Mouse (Mus musculus) midbrain, embryonic 13.5 days (tissue): ENCODE measurements around the gene Ghrh. TPM values are rescaled to one million over a fixed set of nuclear protein-coding genes. Genes with fewer than 3 reads are reported as not detected.
A peak's percentile ranks its signal among the peaks of the same experiment; 100 is the strongest.

Experiments
- ATAC-seq: fragments of 200-750 bp; cut with Nextera tagmentation; 2 replicates; pipeline ENCODE4 v1.8.0; 2017; ENCODE audit warnings: mild to moderate bottlenecking, moderate TSS enrichment, moderate library complexity
- H3K27ac ChIP-seq: fragments of 300-500 bp; sonication (generic); 2 replicates; pipeline ENCODE4 v1.5.1; 2015; ENCODE audit warnings: inconsistent platforms, mild to moderate bottlenecking, moderate library complexity
- H3K27me3 ChIP-seq: fragments of 300-500 bp; sonication (generic); 2 replicates; pipeline ENCODE4 v1.6.1; 2015; ENCODE audit warnings: mild to moderate bottlenecking, inconsistent platforms
- H3K36me3 ChIP-seq: fragments of 300-500 bp; sonication (generic); 2 replicates; pipeline ENCODE4 v1.6.1; 2015; ENCODE audit warnings: mild to moderate bottlenecking, inconsistent platforms
- H3K4me1 ChIP-seq: fragments of 300-500 bp; sonication (generic); replicated peaks from 2 replicates; pipeline ENCODE4 v1.6.1; 2015; ENCODE audit warnings: inconsistent platforms
- H3K4me2 ChIP-seq: fragments of 300-500 bp; sonication (generic); replicated peaks from 2 replicates; pipeline ENCODE4 v1.6.1; 2015; ENCODE audit warnings: moderate library complexity, mild to moderate bottlenecking, inconsistent platforms
- H3K4me3 ChIP-seq: fragments of 300-500 bp; sonication (generic); replicated peaks from 2 replicates; pipeline ENCODE4 v1.5.1; 2015; ENCODE audit warnings: mild to moderate bottlenecking, inconsistent platforms
- H3K9ac ChIP-seq: fragments of 300-500 bp; sonication (generic); replicated peaks from 2 replicates; pipeline ENCODE4 v1.6.1; 2015; ENCODE audit warnings: mild to moderate bottlenecking, inconsistent platforms
- H3K9me3 ChIP-seq: fragments of 300-500 bp; sonication (generic); 2 replicates; pipeline ENCODE4 v1.6.1; 2016; ENCODE audit warnings: mild to moderate bottlenecking, inconsistent platforms
- WGBS: fragments of 180-500 bp; shearing (Covaris S2); methylation state at CpG from one replicate; pipeline ENCODE4 v1.1.7; 2015; 5-methylcytosine and 5-hydroxymethylcytosine counted together
- polyA plus RNA-seq: library from polyadenylated mRNA; unstranded; fragments of >200 nt; fragmentation: Nextera tagmentation; extraction: Ambion mirVana; gene quantifications from 2 replicates; pipeline ENCODE4 v1.2.1, GENCODE M21; 2015

The Ghrh gene
- polyA plus RNA-seq, 1 experiment from 2014 or later, result 1.6 TPM

DNA sequence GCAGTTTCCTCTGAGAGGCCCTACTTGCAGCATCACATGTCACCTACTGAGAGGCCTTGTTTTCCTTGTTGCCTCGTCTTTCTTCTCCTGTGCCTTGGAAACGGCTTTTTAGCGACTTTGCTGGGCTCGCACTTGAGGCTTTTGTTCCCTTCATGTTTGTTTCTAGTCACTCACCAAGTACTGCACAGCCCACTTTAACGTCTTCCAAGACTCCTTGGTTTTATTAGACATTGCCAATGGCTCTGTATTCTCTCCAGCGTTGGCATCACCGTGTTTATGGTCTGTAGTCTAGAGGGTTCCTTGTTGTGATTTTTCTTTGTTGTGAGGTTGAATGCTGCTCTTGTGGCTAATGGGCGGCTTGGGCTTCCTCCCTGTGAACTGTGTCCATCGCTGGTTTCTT, 44.2 kb downstream of the Ghrh start:
- H3K36me3 ChIP-seq, result peaks cover 80% of the 10 kb centered on the region
- ATAC-seq, result no peak
- WGBS, result 52% methylated on average over 9 of the region's 9 CpGs
- H3K9ac ChIP-seq, result no peak overlapping the region
- H3K9me3 ChIP-seq, result no peaks in the 10 kb centered on the region
- no peak overlapping the region for H3K4me2 ChIP-seq
- peak overlapping the region; percentile 14; the same call in 1 of the 2 replicates for H3K27ac ChIP-seq
- H3K27me3 ChIP-seq, result no peaks in the 10 kb centered on the region
- no peaks in the 10 kb centered on the region for H3K4me1 ChIP-seq
- H3K4me3 ChIP-seq, result no peak overlapping the region

DNA sequence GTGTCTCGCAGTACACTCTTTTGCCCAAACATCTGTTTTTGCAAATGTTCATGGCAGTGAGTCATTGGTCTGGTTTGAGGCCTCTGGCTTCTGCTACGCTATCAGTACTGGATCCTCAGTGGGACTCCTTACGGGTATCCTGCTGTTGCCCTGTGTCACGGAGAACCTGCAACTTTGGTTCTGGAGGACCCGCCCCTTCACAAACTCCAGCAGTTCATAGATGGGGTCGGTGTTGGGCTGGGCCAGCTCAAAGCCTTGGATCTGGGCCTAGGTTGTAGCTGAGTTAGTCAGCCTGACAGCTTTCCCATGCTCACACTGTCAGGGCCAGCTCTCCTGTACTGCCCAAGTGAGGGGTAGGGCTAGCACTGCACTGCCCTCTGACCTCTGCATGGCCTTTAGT, 47.3 kb downstream of the Ghrh start:
- H3K4me3 ChIP-seq, result no peak overlapping the region
- H3K4me2 ChIP-seq, result no peak overlapping the region
- no peaks in the 10 kb centered on the region for H3K27me3 ChIP-seq
- no peak overlapping the region for H3K9ac ChIP-seq
- no peaks in the 10 kb centered on the region for H3K4me1 ChIP-seq
- WGBS, result 97% methylated on average over 6 of the region's 6 CpGs
- no peaks in the 10 kb centered on the region for H3K9me3 ChIP-seq
- peaks cover 88% of the 10 kb centered on the region for H3K36me3 ChIP-seq
- H3K27ac ChIP-seq, result no peak overlapping the region
- no peak for ATAC-seq

GRCm38 (mm10) chr2:157296105-157296689, 51.1 kb downstream of the Ghrh start:
- no peaks in the 10 kb centered on the region for H3K4me1 ChIP-seq
- H3K9me3 ChIP-seq, result no peaks in the 10 kb centered on the region
- H3K36me3 ChIP-seq, result peaks cover 90% of the 10 kb centered on the region
- no peaks in the 10 kb centered on the region for H3K27me3 ChIP-seq
- WGBS, result 81% methylated on average over 7 of the region's 7 CpGs
- H3K4me2 ChIP-seq, result no peak overlapping the region
- H3K4me3 ChIP-seq, result no peak overlapping the region
- no peak overlapping the region for H3K27ac ChIP-seq
- ATAC-seq, result no peak
- no peak overlapping the region for H3K9ac ChIP-seq

GRCm38 (mm10) chr2:157292093-157292492, 55.2 kb downstream of the Ghrh start:
- Histone ChIP-seq H3K27me3 (no peaks in the 10 kb centered on the region), H3K4me3 (no peak overlapping the region), H3K9me3 (no peaks in the 10 kb centered on the region), H3K9ac (no peak overlapping the region), H3K36me3 (peaks cover 83% of the 10 kb centered on the region), H3K4me2 (no peak overlapping the region), H3K27ac (no peak overlapping the region), H3K4me1 (peaks cover 4% of the 10 kb centered on the region; the same call in 1 of the 2 replicates)
- 14% methylated on average over 2 of the region's 2 CpGs for WGBS
- ATAC-seq, result no peak

- no peak for ATAC-seq
- WGBS, result 90% methylated on average over 5 of the region's 5 CpGs
- Histone ChIP-seq H3K36me3 (peaks cover 87% of the 10 kb centered on the region), H3K9ac (no peak overlapping the region), H3K27ac (no peak overlapping the region), H3K4me2 (no peak overlapping the region), H3K4me1 (peaks cover 4% of the 10 kb centered on the region; the same call in 1 of the 2 replicates), H3K9me3 (no peaks in the 10 kb centered on the region), H3K4me3 (no peak overlapping the region), H3K27me3 (no peaks in the 10 kb centered on the region)
These were observed 58.3 kb downstream of the Ghrh start for GRCm38 (mm10) chr2:157288996-157289395.

DNA sequence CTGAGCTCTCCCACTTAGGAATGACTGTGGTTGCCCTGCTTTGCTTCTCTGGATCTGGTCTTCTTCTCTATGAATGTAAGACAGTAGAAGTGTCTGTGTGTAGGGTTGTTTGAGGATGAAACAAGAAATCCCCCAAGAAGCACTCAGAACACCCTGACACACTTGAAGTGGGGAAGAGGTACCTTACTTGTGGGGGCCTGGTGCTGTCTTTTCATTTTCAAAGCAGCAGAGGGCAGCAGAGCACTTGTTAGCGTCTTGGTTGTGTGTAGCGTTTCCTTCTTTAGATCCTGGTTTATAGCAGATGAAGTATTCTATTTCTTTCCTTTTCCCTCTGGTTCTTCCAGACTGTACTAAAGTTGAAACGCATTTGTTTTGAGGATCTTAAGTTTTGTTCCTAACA, 59.8 kb downstream of the Ghrh start:
- peak overlapping the region; percentile 39; the same call in 1 of the 2 replicates for H3K27ac ChIP-seq
- H3K4me2 ChIP-seq, result no peak overlapping the region
- peaks cover 4% of the 10 kb centered on the region; the same call in 1 of the 2 replicates for H3K4me1 ChIP-seq
- peaks cover 88% of the 10 kb centered on the region for H3K36me3 ChIP-seq
- 0 out of 2 replicates have a peak, but pooled peaks have one; percentile 53 for ATAC-seq
- H3K9ac ChIP-seq, result no peak overlapping the region
- H3K4me3 ChIP-seq, result no peak overlapping the region
- 35% methylated on average over 3 of the region's 3 CpGs for WGBS
- H3K27me3 ChIP-seq, result no peaks in the 10 kb centered on the region
- no peaks in the 10 kb centered on the region for H3K9me3 ChIP-seq

GRCm38 (mm10) chr2:157283321-157283720, 64.0 kb downstream of the Ghrh start:
- no peak for ATAC-seq
- Histone ChIP-seq H3K36me3 (peaks cover 54% of the 10 kb centered on the region), H3K4me2 (no peak overlapping the region), H3K4me1 (peaks cover 21% of the 10 kb centered on the region), H3K4me3 (no peak overlapping the region), H3K27ac (no peak overlapping the region), H3K27me3 (no peaks in the 10 kb centered on the region), H3K9ac (no peak overlapping the region), H3K9me3 (no peaks in the 10 kb centered on the region)
- 90% methylated on average over 6 of the region's 6 CpGs for WGBS

Other genes starting within 250 kb of the Ghrh start
- 10.9 and 12.1 TPM in 2 replicates for gene Samhd1, start 212.2 kb downstream of the Ghrh start, polyA plus RNA-seq
- gene Rbl1, start 143.0 kb downstream of the Ghrh start, polyA plus RNA-seq, result 13.8 and 14.0 TPM in 2 replicates
- 202 and 211 TPM in 2 replicates for gene Rpn2, start 68.5 kb downstream of the Ghrh start, polyA plus RNA-seq
- gene Mroh8, start 68.0 kb downstream of the Ghrh start, polyA plus RNA-seq, result 0.43 and 0.52 TPM in 2 replicates
- gene Manbal, start 20.1 kb upstream of the Ghrh start, polyA plus RNA-seq, result 88.1 and 91.0 TPM in 2 replicates
- 31.6 and 39.1 TPM in 2 replicates for gene Src, start 70.9 kb upstream of the Ghrh start, polyA plus RNA-seq
- gene Nnat, start 212.6 kb upstream of the Ghrh start, polyA plus RNA-seq, result 8,644 and 8,868 TPM in 2 replicates
- gene Blcap, start 223.8 kb upstream of the Ghrh start, polyA plus RNA-seq, result 246 and 256 TPM in 2 replicates